Mouse (Mus musculus) embryonic fibroblast, embryonic 13.5 days (primary cell): Measurements from ENCODE around the gene Lgi4. TPM values are rescaled to one million over a fixed set of nuclear protein-coding genes. Genes with fewer than 3 reads are reported as not detected.

Source experiments
- H3K27ac ChIP-seq: 2 replicates; pipeline ENCODE4 v1.5.1; 2012; ENCODE audit warnings: low read length, control low read depth, inconsistent platforms; ENCODE audit not compliant: insufficient read depth
- H3K4me1 ChIP-seq: 2 replicates; pipeline ENCODE4 v1.6.1; 2011; ENCODE audit warnings: low read length; ENCODE audit not compliant: control insufficient read depth, insufficient read depth
- H3K4me3 ChIP-seq: 2 replicates; pipeline ENCODE4 v1.5.1; 2011; ENCODE audit warnings: mild to moderate bottlenecking, control low read depth, low read length; ENCODE audit not compliant: insufficient read depth
- CTCF ChIP-seq: IDR thresholded peaks from 2 replicates; pipeline ENCODE4 v1.5.1; 2011; ENCODE audit warnings: mild to moderate bottlenecking, control low read depth, low read length, moderate library complexity, borderline replicate concordance; ENCODE audit not compliant: insufficient read depth
- POLR2A ChIP-seq: IDR thresholded peaks from 2 replicates; pipeline ENCODE4 v1.6.1; 2011; ENCODE audit warnings: low read depth, mild to moderate bottlenecking, control low read depth, low read length, moderate library complexity
- polyA plus RNA-seq: library from polyadenylated mRNA; stranded (reverse); fragments of >200 nt; gene quantifications from 2 replicates; pipeline ENCODE4 v1.2.4, GENCODE M21; 2011; ENCODE audit warnings: low read depth; ENCODE audit not compliant: missing spikeins, insufficient read length

Gene Lgi4
- polyA plus RNA-seq, 1 experiment: 1.1 TPM

GRCm38 (mm10) chr7:31115587-31116043 is 56.5 kb downstream of the Lgi4 start:
- Histone ChIP-seq H3K4me3 (no peak overlapping the region), H3K4me1 (no peaks in the 10 kb centered on the region), H3K27ac (no peak overlapping the region)
- TF ChIP-seq CTCF: no peak
- TF ChIP-seq POLR2A: no peak

- Histone ChIP-seq H3K27ac (no peak overlapping the region), H3K4me1 (no peaks in the 10 kb centered on the region), H3K4me3 (no peak overlapping the region)
- TF ChIP-seq CTCF: no peak
- TF ChIP-seq POLR2A: no peak
Measured at GRCm38 (mm10) chr7:31116721-31117145, 57.6 kb downstream of the Lgi4 start.

DNA sequence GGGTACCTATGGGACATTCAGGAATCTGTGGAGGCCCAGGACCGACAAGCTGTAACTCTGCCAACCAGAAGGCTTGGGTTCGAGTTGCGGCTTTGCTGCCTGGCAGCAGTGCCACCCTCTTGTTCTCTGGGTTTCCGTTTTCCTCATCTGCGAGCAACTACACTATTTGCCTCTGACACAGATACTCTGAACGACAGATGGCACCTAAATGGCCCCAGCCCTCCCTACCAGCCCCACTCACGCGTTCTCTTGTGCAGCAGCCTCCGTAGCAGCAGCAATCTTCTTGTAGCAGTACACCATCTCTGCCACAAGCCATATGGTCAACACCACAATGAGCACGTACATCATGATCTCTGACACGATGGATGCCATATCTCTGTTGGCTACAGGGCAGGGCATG is 58.3 kb downstream of the Lgi4 start:
- Histone ChIP-seq H3K27ac (no peak overlapping the region), H3K4me3 (no peak overlapping the region), H3K4me1 (no peaks in the 10 kb centered on the region)
- no peak for TF ChIP-seq POLR2A
- no peak for TF ChIP-seq CTCF

- Histone ChIP-seq H3K4me1 (no peaks in the 10 kb centered on the region), H3K4me3 (no peak overlapping the region)
- TF ChIP-seq CTCF (no peak), POLR2A (no peak)
Measured at GRCm38 (mm10) chr7:31118486-31118885, 59.3 kb downstream of the Lgi4 start.

DNA sequence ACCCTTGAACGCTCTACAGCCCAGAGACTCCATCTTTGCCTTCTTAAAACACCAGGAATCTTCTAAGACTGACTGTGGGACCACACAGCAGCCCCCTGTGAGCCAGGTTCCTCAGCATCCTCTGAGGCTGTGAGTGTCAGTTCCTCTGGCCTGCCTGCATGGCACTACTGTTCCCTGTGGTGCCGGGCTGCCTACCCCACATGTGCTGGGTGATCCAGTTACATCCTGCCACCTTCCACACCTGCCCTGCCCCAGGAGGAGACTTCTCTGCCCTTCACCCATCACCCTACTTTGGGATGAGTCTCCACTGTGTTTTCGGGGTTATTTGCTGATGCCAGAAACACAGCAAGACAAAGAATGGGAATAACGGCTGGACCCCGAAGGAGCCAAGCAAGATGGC is 60.4 kb downstream of the Lgi4 start:
- no peak overlapping the region for H3K27ac ChIP-seq
- H3K4me3 ChIP-seq: no peak overlapping the region
- TF ChIP-seq CTCF: no peak
- TF ChIP-seq POLR2A: no peak
- H3K4me1 ChIP-seq: no peaks in the 10 kb centered on the region

More at GRCm38 (mm10) chr7:31118486-31118885, 59.3 kb downstream of the Lgi4 start:
- H3K27ac ChIP-seq: no peak overlapping the region

Other genes with a start within 250 kb of the Lgi4 start
- gene Ffar2, start 235.6 kb upstream of the Lgi4 start, polyA plus RNA-seq: not detected in 2 replicates
- gene Ffar3, start 203.2 kb upstream of the Lgi4 start, polyA plus RNA-seq: not detected in 2 replicates
- not detected in 2 replicates for gene Ffar1, start 197.8 kb upstream of the Lgi4 start, polyA plus RNA-seq
- gene Cd22, start 179.0 kb upstream of the Lgi4 start, polyA plus RNA-seq: not detected in 2 replicates
- gene Mag, start 144.5 kb upstream of the Lgi4 start, polyA plus RNA-seq: not detected in 2 replicates
- gene Hamp2, start 134.7 kb upstream of the Lgi4 start, polyA plus RNA-seq: not detected in 2 replicates
- not detected in 2 replicates for gene Hamp, start 115.3 kb upstream of the Lgi4 start, polyA plus RNA-seq
- gene Usf2, start 102.5 kb upstream of the Lgi4 start, polyA plus RNA-seq: 55.5 and 61.1 TPM in 2 replicates
- gene Lsr, start 85.9 kb upstream of the Lgi4 start, polyA plus RNA-seq: not detected in 2 replicates
- gene Fam187b, start 85.6 kb upstream of the Lgi4 start, polyA plus RNA-seq: not detected in 2 replicates
- 79.0 and 143 TPM in 2 replicates for gene Fxyd5, start 16.9 kb upstream of the Lgi4 start, polyA plus RNA-seq
- not detected in 2 replicates for gene Fxyd7, start 7.9 kb upstream of the Lgi4 start, polyA plus RNA-seq
- gene Fxyd1, start 2.1 kb upstream of the Lgi4 start, polyA plus RNA-seq: 10.3 TPM in 1 of 2 replicates, not detected in the other
- not detected in 2 replicates for gene Fxyd3, start 17.4 kb downstream of the Lgi4 start, polyA plus RNA-seq
- gene Hpn, start 55.9 kb downstream of the Lgi4 start, polyA plus RNA-seq: 0.60 and 0.90 TPM in 2 replicates
- 40.8 and 57.9 TPM in 2 replicates for gene Scn1b, start 67.7 kb downstream of the Lgi4 start, polyA plus RNA-seq
- 44.3 and 53.9 TPM in 2 replicates for gene Gramd1a, start 96.6 kb downstream of the Lgi4 start, polyA plus RNA-seq
- not detected in 2 replicates for gene Scgb2b2, start 231.2 kb downstream of the Lgi4 start, polyA plus RNA-seq
- gene Scgb1b2, start 232.5 kb downstream of the Lgi4 start, polyA plus RNA-seq: not detected in 2 replicates